Mouse (Mus musculus): Measurements from ENCODE around the gene Wbp1. TPM values are rescaled to one million over a fixed set of nuclear protein-coding genes. Genes with fewer than 3 reads are reported as not detected.
"Not testable (repeated sequence)": the region's sequence is repeated elsewhere in the genome, so short reads cannot be mapped to it uniquely, and the experiment has no call there.

Gene Wbp1
- polyA plus RNA-seq, 1 experiment from 2014 or later: 94.5 TPM

DNA sequence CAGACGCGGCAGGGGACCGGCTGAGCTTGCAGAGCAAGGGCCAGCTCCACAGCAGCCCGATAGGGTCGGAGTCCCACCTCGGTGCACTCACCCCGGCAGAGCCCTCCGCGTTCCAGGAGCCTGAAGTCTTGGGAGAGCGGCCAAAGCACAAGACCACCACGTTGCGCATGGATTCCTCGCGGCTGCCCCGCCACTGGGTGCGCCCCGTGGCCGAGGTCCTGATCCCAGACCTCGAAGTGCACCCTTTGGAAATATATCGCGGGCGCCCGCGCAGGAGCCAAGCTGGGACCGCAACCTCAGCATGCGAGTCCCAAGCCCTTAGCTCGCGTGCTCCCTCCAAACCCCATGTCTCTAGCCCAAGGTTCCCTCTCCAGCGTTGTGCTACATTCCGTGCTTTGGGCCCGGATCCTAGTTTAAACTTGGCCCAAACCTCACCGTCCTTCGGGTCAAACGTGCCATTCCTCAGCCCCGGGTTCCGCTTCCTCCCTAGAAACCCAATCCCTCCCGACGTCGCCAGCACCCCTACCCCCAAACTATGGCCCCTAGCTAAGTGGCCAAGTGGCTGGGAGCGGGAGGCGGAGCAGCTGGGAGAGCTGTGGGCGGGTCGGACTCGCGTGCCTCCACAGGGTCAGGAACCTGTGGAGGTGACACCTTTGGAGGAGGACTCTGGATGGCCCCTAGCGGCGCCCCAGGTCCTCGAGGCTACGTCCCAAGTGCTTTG lies 40.7 kb upstream of the Wbp1 start:
- H3K9me3 ChIP-seq (ENCODE audit: control insufficient read depth, low read length): no peaks in the 10 kb centered on the region
- H3K27me3 ChIP-seq (ENCODE audit: control insufficient read depth, insufficient read depth, low read length): peaks cover 31% of the 10 kb centered on the region
- under 1% methylated on average over 49 of the region's 49 CpGs for WGBS
- peaks cover 6 to 25% of the 10 kb centered on the region in 2 experiments; a peak in 3 of 4 replicates for H3K4me1 ChIP-seq (ENCODE audit: control insufficient read depth in 2 of 2, insufficient read depth in 2 of 2, low read length in 2 of 2)
- no peak overlapping the region for H3K27ac ChIP-seq (replicated peaks in 1 of 2; ENCODE audit: control insufficient read depth in 1 of 2, insufficient read depth in 1 of 2, low read depth in 2 of 2, low read length in 2 of 2)
- no peaks in the 10 kb centered on the region for H3K36me3 ChIP-seq (ENCODE audit: control insufficient read depth, insufficient read depth, low read length)
- peak overlapping the region; percentile 83 for H3K4me2 ChIP-seq (ENCODE audit: low read length)
- peak overlapping the region; percentile 59 for H3K9ac ChIP-seq (ENCODE audit: low read length)
- ATAC-seq (ENCODE audit: insufficient number of reproducible peaks, insufficient read depth, low FRiP score, low read depth): no peak
- peak overlapping the region; percentile 34 to 46 for H3K4me3 ChIP-seq (ENCODE audit: control insufficient read depth in 1 of 2, insufficient read depth in 1 of 2, low read depth in 1 of 2, low read length in 2 of 2)

DNA sequence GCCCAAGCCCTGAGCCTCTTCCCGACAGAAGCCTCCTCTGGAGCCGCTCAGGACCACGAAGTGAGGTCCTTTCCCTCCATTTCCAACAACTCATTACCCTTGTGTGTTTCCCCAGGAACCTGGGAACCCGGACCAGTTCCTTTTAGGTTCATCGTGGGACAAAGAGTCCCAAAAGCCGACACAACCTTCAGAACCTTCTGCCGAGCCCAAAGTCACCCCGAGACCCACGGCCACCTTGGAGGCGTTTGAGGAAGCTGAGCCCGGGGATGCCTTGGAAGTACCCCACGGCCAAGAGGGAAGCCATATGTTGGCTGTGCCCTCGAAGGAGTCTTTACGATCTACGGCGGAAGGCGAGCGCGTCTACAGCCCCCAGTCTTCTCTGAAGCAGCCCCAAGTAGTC lies 40.1 kb upstream of the Wbp1 start:
- peak overlapping the region; percentile 59 for H3K9ac ChIP-seq (ENCODE audit: low read length)

DNA sequence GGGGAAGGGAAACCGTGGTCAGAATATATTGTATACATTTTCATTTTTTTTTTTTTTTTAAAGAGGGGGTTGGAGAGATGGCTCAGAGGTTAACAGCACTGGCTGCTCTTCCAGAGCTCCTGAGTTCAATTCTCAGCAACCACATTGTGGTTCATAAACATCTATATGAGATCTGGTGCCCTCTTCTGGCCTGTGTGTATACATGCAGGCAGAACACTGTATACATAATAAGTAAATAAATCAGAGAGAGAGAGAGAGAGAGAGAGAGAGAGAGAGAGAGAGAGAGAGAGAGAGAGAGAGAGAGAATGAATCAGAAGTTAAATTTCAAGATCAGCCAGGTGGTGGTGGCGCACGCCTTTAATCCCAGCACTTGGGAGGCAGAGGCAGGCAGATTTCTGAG lies 38.1 kb upstream of the Wbp1 start:
- peaks cover 6 to 19% of the 10 kb centered on the region in 2 experiments; a peak in 3 of 4 replicates for H3K4me1 ChIP-seq (ENCODE audit: control insufficient read depth in 2 of 2, insufficient read depth in 2 of 2, low read length in 2 of 2)
- not testable (repeated sequence) for H3K9me3 ChIP-seq (ENCODE audit: control insufficient read depth, low read length); H3K4me3 ChIP-seq (ENCODE audit: control insufficient read depth in 1 of 2, insufficient read depth in 1 of 2, low read depth in 1 of 2, low read length in 2 of 2); ATAC-seq (ENCODE audit: insufficient number of reproducible peaks, insufficient read depth, low FRiP score, low read depth); H3K36me3 ChIP-seq (ENCODE audit: control insufficient read depth, insufficient read depth, low read length); H3K9ac ChIP-seq (ENCODE audit: low read length); H3K4me2 ChIP-seq (ENCODE audit: low read length); H3K27ac ChIP-seq (replicated peaks in 1 of 2; ENCODE audit: control insufficient read depth in 1 of 2, insufficient read depth in 1 of 2, low read depth in 2 of 2, low read length in 2 of 2)
- peaks cover 31% of the 10 kb centered on the region for H3K27me3 ChIP-seq (ENCODE audit: control insufficient read depth, insufficient read depth, low read length)
- 24% methylated on average over 3 of the region's 3 CpGs for WGBS

More for the DNA sequence above, 40.1 kb upstream of the Wbp1 start:
- WGBS: 8% methylated on average over 19 of the region's 19 CpGs
- Histone ChIP-seq H3K9me3 (ENCODE audit: control insufficient read depth, low read length) (no peaks in the 10 kb centered on the region), H3K4me1 (ENCODE audit: control insufficient read depth in 2 of 2, insufficient read depth in 2 of 2, low read length in 2 of 2) (peaks cover 6 to 20% of the 10 kb centered on the region in 2 experiments; a peak in 3 of 4 replicates), H3K4me2 (ENCODE audit: low read length) (peak overlapping the region; percentile 83), H3K4me3 (ENCODE audit: control insufficient read depth in 1 of 2, insufficient read depth in 1 of 2, low read depth in 1 of 2, low read length in 2 of 2) (peak overlapping the region; percentile 34 to 46), H3K27ac (replicated peaks in 1 of 2; ENCODE audit: control insufficient read depth in 1 of 2, insufficient read depth in 1 of 2, low read depth in 2 of 2, low read length in 2 of 2) (no peak overlapping the region), H3K27me3 (ENCODE audit: control insufficient read depth, insufficient read depth, low read length) (peaks cover 31% of the 10 kb centered on the region), H3K36me3 (ENCODE audit: control insufficient read depth, insufficient read depth, low read length) (no peaks in the 10 kb centered on the region)
- no peak for ATAC-seq (ENCODE audit: insufficient number of reproducible peaks, insufficient read depth, low FRiP score, low read depth)

DNA sequence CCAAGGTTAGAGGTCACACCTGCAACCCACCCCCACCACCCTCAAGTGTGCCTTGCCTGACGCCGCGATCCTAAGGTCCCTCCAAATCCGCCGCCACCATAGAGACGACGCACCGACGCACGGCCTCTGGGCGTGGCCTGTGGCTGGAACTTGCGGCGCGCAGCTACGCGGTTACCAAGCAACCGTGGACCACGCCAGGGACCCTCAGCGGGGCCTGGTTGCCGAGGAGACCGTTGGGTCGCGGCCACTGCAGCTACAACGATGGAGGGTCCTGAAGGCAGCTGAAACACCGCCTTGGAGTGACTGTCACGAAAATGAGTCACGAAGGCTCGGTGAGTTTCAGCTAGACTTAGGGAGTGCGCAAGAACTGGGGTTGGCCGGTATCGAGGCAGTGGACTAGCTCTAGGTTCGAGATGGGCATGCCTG lies 34.9 kb upstream of the Wbp1 start, which contains the start of the genes Wdr54 and 1700003E16Rik:
Gene Wdr54 (minus strand): TSS at position 139 of the 426 bp plus-strand sequence.
Gene 1700003E16Rik (plus strand): TSS at position 146 of the 426 bp plus-strand sequence.
- H3K4me3 ChIP-seq (ENCODE audit: control insufficient read depth in 1 of 2, insufficient read depth in 1 of 2, low read depth in 1 of 2, low read length in 2 of 2): peak within 1 kb of the TSS; percentile 51 to 60
- WGBS: 3% methylated on average over 32 of the region's 32 CpGs
- ATAC-seq (ENCODE audit: insufficient number of reproducible peaks, insufficient read depth, low FRiP score, low read depth): peak; percentile 63; the same call in 1 of the 2 replicates
- H3K36me3 ChIP-seq (ENCODE audit: control insufficient read depth, insufficient read depth, low read length): peaks cover 15% of the 10 kb centered on the region
- peaks cover 5% of the 10 kb centered on the region in 2 experiments; a peak in 2 of 4 replicates for H3K4me1 ChIP-seq (ENCODE audit: control insufficient read depth in 2 of 2, insufficient read depth in 2 of 2, low read length in 2 of 2)
- H3K27me3 ChIP-seq (ENCODE audit: control insufficient read depth, insufficient read depth, low read length): peaks cover 15% of the 10 kb centered on the region
- no peak within 1 kb of the TSS for H3K27ac ChIP-seq (replicated peaks in 1 of 2; ENCODE audit: control insufficient read depth in 1 of 2, insufficient read depth in 1 of 2, low read depth in 2 of 2, low read length in 2 of 2)
- H3K9me3 ChIP-seq (ENCODE audit: control insufficient read depth, low read length): no peaks in the 10 kb centered on the region
- H3K4me2 ChIP-seq (ENCODE audit: low read length): peak within 1 kb of the TSS; percentile 90
- peak within 1 kb of the TSS; percentile 70 for H3K9ac ChIP-seq (ENCODE audit: low read length)

DNA sequence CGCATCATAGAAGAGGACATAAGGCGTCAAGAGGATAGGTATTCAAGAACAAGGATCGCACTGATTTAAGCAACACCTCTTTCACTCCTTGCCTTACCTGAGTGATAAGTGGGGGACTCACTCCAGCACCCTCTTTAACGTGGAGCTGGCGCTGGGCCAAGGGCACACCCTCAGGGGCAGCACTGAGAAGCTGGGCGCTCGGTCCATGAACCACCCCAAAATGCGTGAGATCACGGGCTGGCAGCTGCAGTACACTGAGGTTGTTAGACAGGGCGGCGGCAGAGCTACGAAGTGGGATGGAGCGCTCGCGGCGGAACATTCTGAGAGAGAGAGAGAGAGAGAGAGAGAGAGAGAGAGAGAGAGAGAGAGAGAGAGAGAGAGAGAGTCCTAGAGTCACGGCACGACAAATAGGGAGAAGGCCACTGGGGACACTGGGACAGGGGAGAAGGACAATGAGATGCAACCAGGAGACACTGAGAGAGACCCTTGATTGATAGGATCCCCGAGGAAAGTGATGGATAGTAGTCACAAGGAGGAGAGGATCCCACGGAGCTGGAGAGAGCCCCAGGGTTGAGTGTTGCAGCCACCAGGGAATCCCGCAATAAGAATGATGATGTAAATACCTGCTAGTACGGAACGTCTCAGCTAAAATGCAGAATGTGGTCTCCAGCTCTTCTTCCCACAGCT lies 34.3 kb upstream of the Wbp1 start:
- H3K9me3 ChIP-seq (ENCODE audit: control insufficient read depth, low read length): no peaks in the 10 kb centered on the region
- no peak for ATAC-seq (ENCODE audit: insufficient number of reproducible peaks, insufficient read depth, low FRiP score, low read depth)
- peak overlapping the region; percentile 70 for H3K9ac ChIP-seq (ENCODE audit: low read length)
- H3K27ac ChIP-seq (replicated peaks in 1 of 2; ENCODE audit: control insufficient read depth in 1 of 2, insufficient read depth in 1 of 2, low read depth in 2 of 2, low read length in 2 of 2): no peak overlapping the region
- H3K4me2 ChIP-seq (ENCODE audit: low read length): peak overlapping the region; percentile 90
- peaks cover 9% of the 10 kb centered on the region for H3K27me3 ChIP-seq (ENCODE audit: control insufficient read depth, insufficient read depth, low read length)
- H3K36me3 ChIP-seq (ENCODE audit: control insufficient read depth, insufficient read depth, low read length): peaks cover 19% of the 10 kb centered on the region
- H3K4me1 ChIP-seq (ENCODE audit: control insufficient read depth in 2 of 2, insufficient read depth in 2 of 2, low read length in 2 of 2): peaks cover 5% of the 10 kb centered on the region in 2 experiments; a peak in 2 of 4 replicates
- 8% methylated on average over 23 of the region's 23 CpGs for WGBS
- H3K4me3 ChIP-seq (ENCODE audit: control insufficient read depth in 1 of 2, insufficient read depth in 1 of 2, low read depth in 1 of 2, low read length in 2 of 2): peak overlapping the region; percentile 51 to 60

DNA sequence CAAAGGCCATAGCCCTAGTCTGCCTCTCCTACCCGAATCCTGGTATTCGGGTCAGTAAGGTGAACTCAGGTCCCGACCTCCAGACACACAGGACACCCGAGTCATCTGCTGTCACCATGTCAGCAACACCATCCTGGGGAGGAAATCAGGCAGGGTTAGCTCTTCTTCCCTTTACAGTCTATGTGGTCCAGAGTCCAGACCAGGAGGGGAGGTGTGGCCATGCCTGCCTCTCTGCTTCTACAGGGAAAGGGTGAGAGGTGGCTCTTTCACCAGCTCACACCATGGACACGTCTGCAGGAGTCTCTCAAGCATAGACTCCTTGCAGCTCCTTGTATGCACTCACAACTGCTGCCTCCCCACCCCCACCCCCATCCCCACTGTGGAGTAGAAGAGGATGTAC lies 32.1 kb upstream of the Wbp1 start:
- WGBS: 60% methylated on average over 5 of the region's 5 CpGs
- Histone ChIP-seq H3K9me3 (ENCODE audit: control insufficient read depth, low read length) (no peaks in the 10 kb centered on the region), H3K4me2 (ENCODE audit: low read length) (no peak overlapping the region), H3K9ac (ENCODE audit: low read length) (no peak overlapping the region), H3K27me3 (ENCODE audit: control insufficient read depth, insufficient read depth, low read length) (no peaks in the 10 kb centered on the region), H3K4me3 (ENCODE audit: control insufficient read depth in 1 of 2, insufficient read depth in 1 of 2, low read depth in 1 of 2, low read length in 2 of 2) (no peak overlapping the region), H3K4me1 (ENCODE audit: control insufficient read depth in 2 of 2, insufficient read depth in 2 of 2, low read length in 2 of 2) (peaks cover 5% of the 10 kb centered on the region in 2 experiments; a peak in 2 of 4 replicates), H3K27ac (replicated peaks in 1 of 2; ENCODE audit: control insufficient read depth in 1 of 2, insufficient read depth in 1 of 2, low read depth in 2 of 2, low read length in 2 of 2) (no peak overlapping the region), H3K36me3 (ENCODE audit: control insufficient read depth, insufficient read depth, low read length) (peaks cover 35% of the 10 kb centered on the region)
- no peak for ATAC-seq (ENCODE audit: insufficient number of reproducible peaks, insufficient read depth, low FRiP score, low read depth)

DNA sequence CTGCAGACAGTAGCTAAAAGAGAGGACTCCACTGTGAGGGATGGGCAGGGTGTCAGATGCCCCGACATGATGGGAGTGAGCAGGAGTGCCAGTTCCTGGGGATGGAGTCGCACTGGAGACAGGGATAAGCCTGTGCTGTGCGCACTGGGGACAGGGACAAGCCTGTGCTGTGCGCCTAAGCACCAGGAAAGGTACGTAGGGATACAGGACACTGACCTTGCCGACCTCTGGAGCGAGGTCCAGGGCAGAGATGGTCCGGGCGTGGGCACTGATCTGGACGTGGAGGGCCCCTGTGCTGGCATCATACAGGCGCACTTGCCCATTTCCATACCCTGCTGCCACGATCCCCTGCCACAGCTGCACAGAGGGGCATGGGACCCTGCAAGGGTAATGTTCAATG lies 31.7 kb upstream of the Wbp1 start:
- Histone ChIP-seq H3K36me3 (ENCODE audit: control insufficient read depth, insufficient read depth, low read length) (peaks cover 40% of the 10 kb centered on the region), H3K4me3 (ENCODE audit: control insufficient read depth in 1 of 2, insufficient read depth in 1 of 2, low read depth in 1 of 2, low read length in 2 of 2) (no peak overlapping the region), H3K9ac (ENCODE audit: low read length) (no peak overlapping the region), H3K4me2 (ENCODE audit: low read length) (no peak overlapping the region), H3K4me1 (ENCODE audit: control insufficient read depth in 2 of 2, insufficient read depth in 2 of 2, low read length in 2 of 2) (peaks cover 5% of the 10 kb centered on the region in 2 experiments; a peak in 2 of 4 replicates), H3K27me3 (ENCODE audit: control insufficient read depth, insufficient read depth, low read length) (no peaks in the 10 kb centered on the region), H3K27ac (replicated peaks in 1 of 2; ENCODE audit: control insufficient read depth in 1 of 2, insufficient read depth in 1 of 2, low read depth in 2 of 2, low read length in 2 of 2) (no peak overlapping the region), H3K9me3 (ENCODE audit: control insufficient read depth, low read length) (no peaks in the 10 kb centered on the region)
- 84% methylated on average over 12 of the region's 12 CpGs for WGBS
- peak; percentile 15; the same call in 1 of the 2 replicates for ATAC-seq (ENCODE audit: insufficient number of reproducible peaks, insufficient read depth, low FRiP score, low read depth)

Measured in heart, embryonic 14.5 days (tissue).